10 mouse cellular contexts compared by ENCODE assay signal in genomic region chr10:97567489-97568135, GRCm38 (mm10). TPM values are rescaled to one million over a fixed set of nuclear protein-coding genes. Genes with fewer than 3 reads are reported as not detected.
DNase-seq lines count a peak whose midpoint lies in the region; ATAC-seq and TF ChIP-seq lines count a peak whose summit lies in the region.
"Had no signal": no experiment of that assay in that cellular context is flagged by ENCODE, and none has a peak within 500 bp of the region (broad histone marks: within the 10 kb centered on the region; RNA-seq: fewer than 3 reads in every experiment).

No protein-coding gene starts in this region.

- no peaks in the 10 kb centered on the region for H3K36me3 ChIP-seq in heart, embryonic 16.5 days (ENCODE audit: control insufficient read depth, insufficient read depth)
- H3K36me3 ChIP-seq in E14TG2a.4 (ENCODE audit: insufficient read depth, low read length): no peaks in the 10 kb centered on the region
- H3K36me3 ChIP-seq in hindbrain, postnatal 0 days (ENCODE audit: insufficient read depth, low read length): no peaks in the 10 kb centered on the region

- DNase-seq in heart, postnatal 25 days (ENCODE audit: low spot score): no peak
- peak; percentile 23 to 45 for DNase-seq in cerebellum, adult 2 months
- peak; percentile 4 for DNase-seq in kidney, postnatal 14 days
- no peak for DNase-seq in c-Kit-positive CD71-positive TER-119-positive erythroid progenitor cells, embryonic 14.5 days (ENCODE audit: low spot score)
- DNase-seq in right cerebral cortex, adult 2 months (ENCODE audit: low spot score in 2 of 2): no peak
- DNase-seq in hindbrain, postnatal 0 days (ENCODE audit: low spot score): no peak

- peak overlapping the region; percentile 8; the same call in 1 of the 2 replicates for H3K27ac ChIP-seq in heart, embryonic 16.5 days (ENCODE audit: low read length)
- H3K27ac ChIP-seq in cerebellum, adult 2 months (ENCODE audit: insufficient read depth, low read length): no peak overlapping the region
- no peak overlapping the region for H3K27ac ChIP-seq in hindbrain, postnatal 0 days

- intact Hi-C loops in heart, postnatal 25 days (cut with DNase I): no loop called here

- ATAC-seq in heart, embryonic 16.5 days (replicated peaks; ENCODE audit: extremely low read depth, insufficient read depth, low FRiP score): no peak
- no peak for ATAC-seq in hindbrain, postnatal 0 days

- peak; percentile 24; the same call in 1 of the 2 replicates for TF ChIP-seq CTCF in E14TG2a.4 (conservative IDR thresholded peaks at IDR 0.05; ENCODE audit: low read length)
- TF ChIP-seq CTCF in cerebellum, adult 2 months (IDR thresholded peaks at IDR 0.05; ENCODE audit: borderline replicate concordance, insufficient read depth, low read depth, low read length): peak; percentile 48; the same call in 1 of the 2 replicates
- no peak for TF ChIP-seq CTCF in hindbrain, postnatal 0 days (IDR thresholded peaks at IDR 0.05; ENCODE audit: low read depth)

- no peaks in the 10 kb centered on the region for H3K9me3 ChIP-seq in heart, embryonic 16.5 days (replicated peaks; ENCODE audit: control insufficient read depth, low read length)
- H3K9me3 ChIP-seq in E14TG2a.4 (ENCODE audit: low read length): peaks cover 12% of the 10 kb centered on the region
- no peaks in the 10 kb centered on the region for H3K9me3 ChIP-seq in hindbrain, postnatal 0 days (ENCODE audit: low read length)

- no peak overlapping the region for H3K9ac ChIP-seq in heart, embryonic 16.5 days (ENCODE audit: low read length)
- no peak overlapping the region for H3K9ac ChIP-seq in hindbrain, postnatal 0 days (replicated peaks; ENCODE audit: low read length)

- no peak overlapping the region for H3K4me2 ChIP-seq in heart, embryonic 16.5 days (ENCODE audit: low read depth, low read length)
- H3K4me2 ChIP-seq in hindbrain, postnatal 0 days (ENCODE audit: low read depth, low read length): no peak overlapping the region

- H3K4me3 ChIP-seq in heart, embryonic 16.5 days (ENCODE audit: low read length): no peak overlapping the region
- H3K4me3 ChIP-seq in E14TG2a.4 (replicated peaks; ENCODE audit: low read length): no peak overlapping the region
- no peak overlapping the region for H3K4me3 ChIP-seq in cerebellum, adult 2 months (replicated peaks; ENCODE audit: insufficient read depth, low read depth, low read length)
- no peak overlapping the region for H3K4me3 ChIP-seq in hindbrain, postnatal 0 days (ENCODE audit: low read length)
- H3K4me3 ChIP-seq: myocyte had no signal

- 68% methylated on average over 8 of the region's 8 CpGs for WGBS in heart, embryonic 16.5 days
- 77% methylated on average over 8 of the region's 8 CpGs for WGBS in cerebellum, adult 2 months
- 64% methylated on average over 8 of the region's 8 CpGs for WGBS in hindbrain, postnatal 0 days

- no peaks in the 10 kb centered on the region for H3K4me1 ChIP-seq in heart, embryonic 16.5 days (ENCODE audit: control insufficient read depth, insufficient read depth, low read length)
- H3K4me1 ChIP-seq in E14TG2a.4 (replicated peaks; ENCODE audit: low read depth, low read length): no peaks in the 10 kb centered on the region
- no peaks in the 10 kb centered on the region for H3K4me1 ChIP-seq in cerebellum, adult 2 months (ENCODE audit: control insufficient read depth, insufficient read depth, low read length)
- no peaks in the 10 kb centered on the region for H3K4me1 ChIP-seq in hindbrain, postnatal 0 days (ENCODE audit: insufficient read depth, low read length)

- no peaks in the 10 kb centered on the region for H3K27me3 ChIP-seq in heart, embryonic 16.5 days (ENCODE audit: control insufficient read depth, insufficient read depth, low read length)
- no peaks in the 10 kb centered on the region for H3K27me3 ChIP-seq in E14TG2a.4 (ENCODE audit: insufficient read depth, low read length)
- H3K27me3 ChIP-seq in cerebellum, adult 2 months (ENCODE audit: control insufficient read depth, insufficient read depth, low read length): no peaks in the 10 kb centered on the region
- no peaks in the 10 kb centered on the region for H3K27me3 ChIP-seq in hindbrain, postnatal 0 days (ENCODE audit: insufficient read depth, low read length)

- no peak for TF ChIP-seq POLR2A in cerebellum, adult 2 months (IDR thresholded peaks at IDR 0.05; ENCODE audit: borderline replicate concordance, insufficient read depth, low read length)

RNA-seq across cellular contexts. Expression of gene Lum, which starts 2.7 kb away (rescaled TPM):
- 91.3 and 93.1 TPM in 2 replicates for polyA plus RNA-seq in heart, embryonic 16.5 days (2015; fragmentation: Nextera tagmentation; extraction: Ambion mirVana)
- 10 to 100 TPM; 55.6 to 72.7 TPM for total RNA-seq in heart, postnatal 25 days (2021)
- 2.8 and 3.6 TPM in 2 replicates for polyA plus RNA-seq in cerebellum, adult 2 months (2012; rRNA removed)
- total RNA-seq in hindbrain, postnatal 0 days (2014; rRNA removed): 5.3 TPM in 2 replicates
- 13.4 and 14.0 TPM in 2 replicates for polyA plus RNA-seq in hindbrain, postnatal 0 days (2015; fragmentation: Nextera tagmentation; extraction: Ambion mirVana)
- polyA plus RNA-seq: myocyte had no signal

RNA-seq across cellular contexts. Expression of gene Kera, which starts 39.1 kb away (rescaled TPM):
- polyA plus RNA-seq in heart, embryonic 16.5 days (2015; fragmentation: Nextera tagmentation; extraction: Ambion mirVana): 0.21 and 0.35 TPM in 2 replicates
- total RNA-seq in heart, postnatal 25 days (2021): not detected
- not detected in 2 replicates for polyA plus RNA-seq in cerebellum, adult 2 months (2012; rRNA removed)
- total RNA-seq in hindbrain, postnatal 0 days (2014; rRNA removed): 0.05 TPM in 1 of 2 replicates, not detected in the other
- polyA plus RNA-seq in hindbrain, postnatal 0 days (2015; fragmentation: Nextera tagmentation; extraction: Ambion mirVana): not detected in 2 replicates
- total RNA-seq: heart, postnatal 36 days had no signal
- polyA plus RNA-seq: myocyte had no signal

Comparison
In these comparisons a context has a peak if more than half of its experiments do, and no peak if none do; other contexts are left out.
1. DNase-seq: peak in cerebellum, adult 2 months (2 of 2) and kidney, postnatal 14 days (single experiment); none in heart, postnatal 25 days (single experiment), c-Kit-positive CD71-positive TER-119-positive erythroid progenitor cells, embryonic 14.5 days (single experiment), right cerebral cortex, adult 2 months (0 of 2) and hindbrain, postnatal 0 days (single experiment).